Mouse (Mus musculus): ENCODE results near the gene Ubl7. TPM values are rescaled to one million over a fixed set of nuclear protein-coding genes. Genes with fewer than 3 reads are reported as not detected.

The Ubl7 gene
- total RNA-seq, 2 experiments from 2014 or later: 47.4 to 51.5 TPM

- no peak for DNase-seq (ENCODE audit: low spot score in 2 of 2)
Observed at GRCm38 (mm10) chr9:57945771-57946616, 35.2 kb downstream of the Ubl7 start.

- DNase-seq (ENCODE audit: low spot score in 2 of 2): no peak
Observed at GRCm38 (mm10) chr9:57947381-57948030, 36.7 kb downstream of the Ubl7 start.

- DNase-seq (ENCODE audit: low spot score in 2 of 2): no peak
Observed at GRCm38 (mm10) chr9:57948333-57948931, 37.7 kb downstream of the Ubl7 start.

- no peak for DNase-seq (ENCODE audit: low spot score in 2 of 2)
Observed at GRCm38 (mm10) chr9:57949102-57949704, 38.4 kb downstream of the Ubl7 start.

GRCm38 (mm10) chr9:57949879-57950278 lies 39.1 kb downstream of the Ubl7 start:
- no peak for DNase-seq (ENCODE audit: low spot score in 2 of 2)

- no peak for DNase-seq (ENCODE audit: low spot score in 2 of 2)
Observed at GRCm38 (mm10) chr9:57950519-57950918, 39.7 kb downstream of the Ubl7 start.

GRCm38 (mm10) chr9:57951993-57952392 lies 41.2 kb downstream of the Ubl7 start:
- DNase-seq (ENCODE audit: low spot score in 2 of 2): no peak

- DNase-seq (ENCODE audit: low spot score in 2 of 2): no peak
Observed at GRCm38 (mm10) chr9:57954962-57955744, 44.4 kb downstream of the Ubl7 start.

- no peak for DNase-seq (ENCODE audit: low spot score in 2 of 2)
Observed at GRCm38 (mm10) chr9:57955764-57956163, 45.0 kb downstream of the Ubl7 start.

- DNase-seq (ENCODE audit: low spot score in 2 of 2): no peak
Observed at GRCm38 (mm10) chr9:57956196-57956837, 45.5 kb downstream of the Ubl7 start.

- no peak for DNase-seq (ENCODE audit: low spot score in 2 of 2)
Observed at GRCm38 (mm10) chr9:57956838-57957236, 46.1 kb downstream of the Ubl7 start.

- DNase-seq (ENCODE audit: low spot score in 2 of 2): no peak
Observed at GRCm38 (mm10) chr9:57958615-57959014, 47.8 kb downstream of the Ubl7 start.

- no peak for DNase-seq (ENCODE audit: low spot score in 2 of 2)
Observed at GRCm38 (mm10) chr9:57959399-57959798, 48.6 kb downstream of the Ubl7 start.

- no peak for DNase-seq (ENCODE audit: low spot score in 2 of 2)
Observed at GRCm38 (mm10) chr9:57959886-57960866, 49.4 kb downstream of the Ubl7 start.

GRCm38 (mm10) chr9:57961226-57961625 lies 50.4 kb downstream of the Ubl7 start:
- no peak for DNase-seq (ENCODE audit: low spot score in 2 of 2)

GRCm38 (mm10) chr9:57961863-57962778 lies 51.3 kb downstream of the Ubl7 start:
- DNase-seq (ENCODE audit: low spot score in 2 of 2): no peak

GRCm38 (mm10) chr9:57963249-57963997 lies 52.6 kb downstream of the Ubl7 start:
- DNase-seq (ENCODE audit: low spot score in 2 of 2): no peak
